In genomic region chr13:76515896-76516295, GRCm38 (mm10) we compare ENCODE assay signal across 14 mouse cellular contexts.
"Had no signal": no experiment of that assay in that cellular context is flagged by ENCODE, and none has a peak within 500 bp of the region (broad histone marks: within the 10 kb centered on the region; RNA-seq: fewer than 3 reads in every experiment).

No protein-coding gene starts in this region.

- DNase-seq: lung, adult 2 months; lung, postnatal 14 days; lung, postnatal 36 days; right cerebral cortex, postnatal 14 days; thymus, adult 2 months; thymus, postnatal 25 days; thymus, postnatal 4 days had no signal

- ATAC-seq: lung, postnatal 0 days; midbrain, embryonic 13.5 days; midbrain, embryonic 15.5 days had no signal

- H3K27me3 ChIP-seq: lung, embryonic 15.5 days; megakaryocyte, embryonic 14.5 days; midbrain, embryonic 13.5 days; midbrain, embryonic 15.5 days; neural tube, embryonic 12.5 days; stomach, embryonic 15.5 days had no signal
